Mouse (Mus musculus) CH12.LX (cell line): Measurements from ENCODE around the gene Opalin. TPM values are rescaled to one million over a fixed set of nuclear protein-coding genes. Genes with fewer than 3 reads are reported as not detected.

ENCODE experiments used
- DNase-seq: peaks from one replicate; pipeline ENCODE4 v3.0.0-alpha.2; 2013; ENCODE audit errors: extremely low read depth
- H3K27ac ChIP-seq: 2 replicates; pipeline ENCODE4 v1.5.1; 2012; ENCODE audit warnings: low read depth, mild to moderate bottlenecking, control low read depth, moderate library complexity; ENCODE audit not compliant: insufficient read depth
- H3K27me3 ChIP-seq: replicated peaks from 2 replicates; pipeline ENCODE3; 2012; ENCODE audit warnings: inconsistent platforms
- H3K36me3 ChIP-seq, 2 experiments: replicated peaks in 1 of 2; 2 replicates each; pipeline versions ENCODE3 to v1.6.1; 2012; ENCODE audit warnings: inconsistent platforms in 1 of 2, low read length in 1 of 2, mild to moderate bottlenecking in 1 of 2, mixed read lengths in 1 of 2, moderate library complexity in 1 of 2; ENCODE audit not compliant: control insufficient read depth in 1 of 2, insufficient read depth in 1 of 2
- H3K4me1 ChIP-seq, 2 experiments: 2 replicates each; pipeline ENCODE4 v1.6.1; 2012; ENCODE audit warnings: inconsistent platforms in 1 of 2, moderate library complexity in 1 of 2; ENCODE audit not compliant: insufficient read depth in 2 of 2, control insufficient read depth in 1 of 2
- H3K4me2 ChIP-seq: 2 replicates; pipeline ENCODE4 v1.6.1; 2012; ENCODE audit warnings: low read depth, mild to moderate bottlenecking, control low read depth; ENCODE audit not compliant: poor library complexity, insufficient read depth, severe bottlenecking
- H3K4me3 ChIP-seq, 3 experiments: fragments of 150-350 bp in 1 of 3; sonication (generic) in 1 of 3; replicated peaks in 1 of 3; 2 replicates each; pipeline versions ENCODE3 to v1.5.1; 2011 to 2012; ENCODE audit warnings: low read depth in 2 of 3, low read length in 2 of 3, mild to moderate bottlenecking in 2 of 3, moderate library complexity in 2 of 3, control low read depth in 1 of 3, improper control_type of control experiment in 1 of 3, inconsistent platforms in 1 of 3, mixed read lengths in 1 of 3; ENCODE audit not compliant: poor library complexity in 1 of 3
- H3K79me2 ChIP-seq: replicated peaks from 2 replicates; pipeline ENCODE4 v1.6.1; 2012; ENCODE audit warnings: mild to moderate bottlenecking, moderate library complexity; ENCODE audit not compliant: control insufficient read depth, poor library complexity, insufficient read depth, severe bottlenecking; ENCODE audit errors: extremely low read depth
- H3K9ac ChIP-seq: 2 replicates; pipeline ENCODE4 v1.6.1; 2012; ENCODE audit warnings: low read depth, mild to moderate bottlenecking, control low read depth, moderate library complexity; ENCODE audit not compliant: insufficient read depth
- H3K9me3 ChIP-seq: replicated peaks from 2 replicates; pipeline ENCODE3; 2012; ENCODE audit warnings: low read length, inconsistent platforms, mixed read lengths
- BHLHE40 ChIP-seq: IDR thresholded peaks from 2 replicates; pipeline ENCODE4 v1.6.1; 2011; ENCODE audit warnings: mild to moderate bottlenecking, low read depth, low read length, improper control_type of control experiment
- CHD1 ChIP-seq: IDR thresholded peaks from 2 replicates; pipeline ENCODE4 v1.6.1; 2012; ENCODE audit warnings: low read depth, low read length, improper control_type of control experiment, inconsistent platforms
- CTCF ChIP-seq, 2 experiments: IDR thresholded peaks in 1 of 2; conservative IDR thresholded peaks in 1 of 2; 2 replicates each; pipeline ENCODE4 v1.5.1; 2011 to 2012; ENCODE audit warnings: low read depth in 2 of 2, low read length in 2 of 2, improper control_type of control experiment in 1 of 2, inconsistent platforms in 1 of 2, mild to moderate bottlenecking in 1 of 2, moderate library complexity in 1 of 2
- IRF4 ChIP-seq: IDR thresholded peaks from 2 replicates; pipeline ENCODE4 v1.6.1; 2014; ENCODE audit warnings: low read depth, mild to moderate bottlenecking, inconsistent platforms, low read length, improper control_type of control experiment
- MEF2A ChIP-seq: IDR thresholded peaks from 2 replicates; pipeline ENCODE4 v1.6.1; 2014; ENCODE audit warnings: low read depth, mild to moderate bottlenecking, inconsistent platforms, low read length, improper control_type of control experiment, borderline replicate concordance
- NRF1 ChIP-seq: IDR thresholded peaks from 2 replicates; pipeline ENCODE4 v1.6.1; 2014; ENCODE audit warnings: low read depth, mild to moderate bottlenecking, inconsistent platforms, low read length, improper control_type of control experiment, moderate library complexity
- POLR2AphosphoS2 ChIP-seq: IDR thresholded peaks from 2 replicates; pipeline ENCODE4 v1.6.1; 2011; ENCODE audit warnings: low read depth, low read length, improper control_type of control experiment
- RCOR1 ChIP-seq: conservative IDR thresholded peaks from 2 replicates; pipeline ENCODE4 v1.6.1; 2012; ENCODE audit warnings: low read depth, mild to moderate bottlenecking, inconsistent platforms, low read length, improper control_type of control experiment
- SIN3A ChIP-seq: IDR thresholded peaks from 2 replicates; pipeline ENCODE4 v1.6.1; 2012; ENCODE audit warnings: low read length, improper control_type of control experiment, inconsistent platforms
- SMC3 ChIP-seq: IDR thresholded peaks from 2 replicates; pipeline ENCODE4 v1.6.1; 2011; ENCODE audit warnings: low read depth, low read length, improper control_type of control experiment
- TCF12 ChIP-seq: IDR thresholded peaks from 2 replicates; pipeline ENCODE4 v1.6.1; 2014; ENCODE audit warnings: low read depth, mild to moderate bottlenecking, inconsistent platforms, low read length, improper control_type of control experiment
- USF1 ChIP-seq: IDR thresholded peaks from 2 replicates; pipeline ENCODE4 v1.6.1; 2014; ENCODE audit warnings: low read depth, mild to moderate bottlenecking, inconsistent platforms, low read length, improper control_type of control experiment
- USF2 ChIP-seq: conservative IDR thresholded peaks from 2 replicates; pipeline ENCODE4 v1.6.1; 2011; ENCODE audit warnings: low read depth, low read length, improper control_type of control experiment
- ZC3H11A ChIP-seq: IDR thresholded peaks from 2 replicates; pipeline ENCODE4 v1.6.1; 2012; ENCODE audit warnings: low read depth, mild to moderate bottlenecking, inconsistent platforms, low read length, improper control_type of control experiment
- ZMIZ1 ChIP-seq: IDR thresholded peaks from 2 replicates; pipeline ENCODE4 v1.6.1; 2012; ENCODE audit warnings: low read depth, mild to moderate bottlenecking, inconsistent platforms, low read length, improper control_type of control experiment
- ZNF384 ChIP-seq: IDR thresholded peaks from 2 replicates; pipeline ENCODE4 v1.6.1; 2012; ENCODE audit warnings: low read depth, low read length, improper control_type of control experiment, inconsistent platforms
- dilution Hi-C: fragments of 300-500 bp; cut with MboI; formaldehyde crosslinking; loops from 2 replicates; pipeline ENCODE4 v1.14.3; 2020; ENCODE audit warnings: low sequenced_read_pairs; ENCODE audit not compliant: extremely low pct_unique_long_range_greater_than_20kb, extremely low pct_ligation_motif_present
- in situ Hi-C: fragments of 300-500 bp; cut with MboI; formaldehyde crosslinking; loops from 3 replicates; pipeline ENCODE4 v1.14.3; 2019; ENCODE audit warnings: low sequenced_read_pairs, low pct_ligation_motif_present, low pct_unique_long_range_greater_than_20kb, mixed read lengths
- polyA plus RNA-seq: library from polyadenylated mRNA; unstranded; fragments of >175 nt; gene quantifications from 2 replicates; pipeline ENCODE4 v1.2.1, GENCODE M21; 2012; ENCODE audit warnings: low read depth; ENCODE audit not compliant: insufficient read length
- total RNA-seq, 2 experiments: library from RNA; depleted of rRNA; stranded (reverse); fragments of 300-350 nt in 1 of 2; fragments of >200 nt in 1 of 2; gene quantifications; 2 replicates each; pipeline ENCODE4 v1.2.3; 2012 to 2014

Gene Opalin
- total and polyA plus RNA-seq, 3 experiments, result not detected

DNA sequence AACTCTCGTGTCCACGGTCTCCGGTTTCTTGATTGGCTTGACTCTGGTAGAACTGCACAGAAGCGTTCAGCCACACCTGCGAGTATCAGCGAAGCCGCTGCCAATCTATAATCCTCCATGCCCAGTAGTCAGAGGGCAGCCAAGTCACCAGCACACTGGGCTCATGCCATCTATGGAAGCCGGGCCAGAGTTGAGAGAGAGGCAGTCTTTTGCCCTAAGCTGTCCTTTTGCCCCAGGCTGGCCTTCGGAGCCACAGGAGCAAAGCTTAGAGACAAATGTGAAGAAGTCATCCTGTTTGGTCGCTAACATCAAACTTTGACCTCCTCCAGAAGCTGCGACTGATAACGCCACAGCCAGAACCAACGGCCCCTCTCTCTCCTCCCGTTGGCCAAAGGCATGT lies 6.7 kb upstream of the Opalin start:
- no peak for DNase-seq
- H3K9ac ChIP-seq, result no peak overlapping the region
- no peaks in the 10 kb centered on the region for H3K9me3 ChIP-seq
- H3K4me3 ChIP-seq, result no peak overlapping the region
- no peaks in the 10 kb centered on the region for H3K36me3 ChIP-seq
- no peak for TF ChIP-seq NRF1
- no peak for TF ChIP-seq ZNF384
- TF ChIP-seq CHD1, result no peak
- TF ChIP-seq IRF4, result no peak
- no peak for TF ChIP-seq USF2
- no peak overlapping the region for H3K27ac ChIP-seq
- peaks cover 2 to 19% of the 10 kb centered on the region in 2 experiments for H3K4me1 ChIP-seq
- H3K27me3 ChIP-seq, result no peaks in the 10 kb centered on the region
- dilution Hi-C loops, result no loop called here
- H3K79me2 ChIP-seq, result no peaks in the 10 kb centered on the region
- in situ Hi-C loops, result no loop called here
- no peak overlapping the region for H3K4me2 ChIP-seq

DNA sequence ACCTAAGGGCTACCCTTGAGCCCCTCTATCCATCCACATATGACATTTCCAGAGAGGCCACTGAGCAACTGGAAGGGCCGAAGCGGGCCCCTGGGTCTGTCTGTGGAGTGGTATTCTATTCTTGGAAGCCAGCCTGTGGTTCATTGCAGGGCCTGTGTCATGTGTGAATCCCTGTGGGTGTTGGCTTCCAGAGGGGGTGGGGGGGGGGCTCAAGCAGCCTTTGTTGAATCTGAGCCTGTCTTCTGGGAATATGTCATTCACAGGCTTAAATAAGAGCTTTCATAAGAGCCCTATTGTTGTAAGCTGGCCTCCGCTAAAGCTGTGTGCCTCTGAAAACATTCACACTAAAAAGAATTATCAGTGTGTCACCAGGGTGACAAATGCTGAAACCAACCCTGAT lies 4.7 kb upstream of the Opalin start:
- Histone ChIP-seq H3K9ac (no peak overlapping the region), H3K4me1 (peaks cover 6 to 23% of the 10 kb centered on the region in 2 experiments), H3K27ac (no peak overlapping the region), H3K79me2 (no peaks in the 10 kb centered on the region), H3K4me2 (0 out of 2 replicates have a peak overlapping the region, but pooled peaks have one; percentile 5), H3K27me3 (no peaks in the 10 kb centered on the region), H3K4me3 (no peak overlapping the region), H3K36me3 (no peaks in the 10 kb centered on the region), H3K9me3 (no peaks in the 10 kb centered on the region)
- TF ChIP-seq ZC3H11A (no peak), CTCF (conservative IDR thresholded peaks at IDR 0.05 in 1 of 2, IDR thresholded peaks at IDR 0.05 in 1 of 2; ENCODE audit: low read depth in 2 of 2, low read length in 2 of 2) (no peak), USF1 (no peak), SMC3 (no peak), IRF4 (no peak), USF2 (no peak), BHLHE40 (no peak), SIN3A (no peak), ZMIZ1 (no peak), MEF2A (no peak), POLR2AphosphoS2 (no peak), TCF12 (no peak), RCOR1 (no peak)
- in situ Hi-C loops, result no loop called here
- dilution Hi-C loops, result no loop called here
- no peak for DNase-seq
